Mouse (Mus musculus) neural tube, embryonic 13.5 days (tissue): ENCODE measurements around the gene Trim40. TPM values are rescaled to one million over a fixed set of nuclear protein-coding genes. Genes with fewer than 3 reads are reported as not detected.

Experiments used
- ATAC-seq: fragments of 200-750 bp; cut with Nextera tagmentation; 2 replicates; pipeline ENCODE4 v1.8.0; 2017; ENCODE audit warnings: low read depth, mild to moderate bottlenecking, moderate TSS enrichment, moderate library complexity
- H3K27ac ChIP-seq: fragments of 300-500 bp; sonication (generic); replicated peaks from 2 replicates; pipeline ENCODE4 v1.5.1; 2015; ENCODE audit warnings: moderate library complexity, mild to moderate bottlenecking, inconsistent platforms
- H3K27me3 ChIP-seq: fragments of 300-500 bp; sonication (generic); 2 replicates; pipeline ENCODE4 v1.6.1; 2015; ENCODE audit warnings: mild to moderate bottlenecking, inconsistent platforms
- H3K36me3 ChIP-seq: fragments of 300-500 bp; sonication (generic); 2 replicates; pipeline ENCODE4 v1.6.1; 2015; ENCODE audit warnings: mild to moderate bottlenecking, inconsistent platforms
- H3K4me1 ChIP-seq: fragments of 300-500 bp; sonication (generic); replicated peaks from 2 replicates; pipeline ENCODE4 v1.6.1; 2015; ENCODE audit warnings: inconsistent platforms
- H3K4me2 ChIP-seq: fragments of 300-500 bp; sonication (generic); 2 replicates; pipeline ENCODE4 v1.6.1; 2015; ENCODE audit warnings: inconsistent platforms, mild to moderate bottlenecking, moderate library complexity
- H3K4me3 ChIP-seq: fragments of 300-500 bp; sonication (generic); 2 replicates; pipeline ENCODE4 v1.5.1; 2015; ENCODE audit warnings: mild to moderate bottlenecking, inconsistent platforms
- H3K9ac ChIP-seq: fragments of 300-500 bp; sonication (generic); 2 replicates; pipeline ENCODE4 v1.6.1; 2015; ENCODE audit warnings: moderate library complexity, mild to moderate bottlenecking, inconsistent platforms
- H3K9me3 ChIP-seq: fragments of 300-500 bp; sonication (generic); 2 replicates; pipeline ENCODE4 v1.6.1; 2016; ENCODE audit warnings: inconsistent platforms
- WGBS: fragments of 180-500 bp; shearing (Covaris S2); methylation state at CpG from one replicate; pipeline ENCODE4 v1.1.7; 2015; 5-methylcytosine and 5-hydroxymethylcytosine counted together
- polyA plus RNA-seq: library from polyadenylated mRNA; unstranded; fragments of >200 nt; fragmentation: Nextera tagmentation; extraction: Ambion mirVana; gene quantifications from 2 replicates; pipeline ENCODE4 v1.2.1, GENCODE M21; 2015

Gene Trim40
- polyA plus RNA-seq, 1 experiment from 2014 or later, result not detected

DNA sequence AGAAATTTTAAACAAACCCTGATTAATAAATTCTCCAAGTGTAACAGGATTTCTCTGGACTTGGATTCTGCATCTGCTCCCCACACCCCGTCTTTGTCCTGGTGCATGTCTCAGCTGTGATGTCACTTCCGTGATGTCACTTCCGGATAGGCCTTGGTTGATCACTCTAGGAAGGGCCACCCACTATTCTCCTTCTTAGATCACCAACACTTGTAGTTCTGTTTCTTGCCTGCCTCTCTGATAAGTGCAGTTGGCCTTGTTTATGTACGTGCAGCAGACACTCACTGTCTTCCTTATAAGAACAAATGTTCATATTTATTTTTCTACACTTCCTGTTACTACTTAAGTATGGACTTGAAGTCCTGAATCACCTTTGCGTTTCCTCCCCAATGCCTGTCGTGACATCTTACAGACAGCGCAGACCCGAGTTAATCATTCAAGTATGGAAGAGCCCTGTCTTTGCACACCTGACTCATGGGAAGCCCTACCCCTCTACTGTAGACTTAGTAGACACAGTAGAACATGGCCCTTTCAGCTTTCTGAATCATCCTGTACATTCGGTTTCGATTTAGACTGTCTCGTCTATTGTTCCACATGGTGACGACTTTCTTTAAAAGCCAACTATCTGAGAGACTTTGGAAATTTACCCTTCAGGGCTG, 4.7 kb downstream of the Trim40 start:
- Histone ChIP-seq H3K4me2 (no peak overlapping the region), H3K27ac (no peak overlapping the region), H3K4me1 (no peaks in the 10 kb centered on the region), H3K9me3 (no peaks in the 10 kb centered on the region), H3K27me3 (no peaks in the 10 kb centered on the region; the same call in 1 of the 2 replicates), H3K9ac (no peak overlapping the region), H3K4me3 (no peak overlapping the region), H3K36me3 (no peaks in the 10 kb centered on the region)
- no peak for ATAC-seq
- 93% methylated on average over 12 of the region's 12 CpGs for WGBS

DNA sequence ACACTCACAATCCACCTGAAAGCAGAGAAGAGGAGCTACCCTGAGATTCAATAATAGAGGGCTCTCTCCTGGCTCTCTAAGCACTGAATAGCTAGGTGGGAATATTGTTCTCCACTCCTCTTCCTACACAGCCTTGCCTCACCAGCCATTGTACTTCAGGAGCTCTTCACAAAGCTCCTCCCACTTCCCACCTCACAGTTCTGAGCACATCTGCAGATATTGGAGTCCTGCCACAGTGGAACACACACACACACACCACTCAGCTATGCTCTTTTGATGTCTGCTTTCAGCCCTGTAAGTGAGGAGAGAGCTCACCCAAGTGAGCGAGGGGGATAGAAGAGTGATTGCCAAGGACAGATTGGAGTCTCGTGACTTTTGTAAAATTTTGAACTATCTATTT, 6.6 kb downstream of the Trim40 start:
- Histone ChIP-seq H3K4me3 (no peak overlapping the region), H3K9ac (no peak overlapping the region), H3K27ac (no peak overlapping the region), H3K4me1 (no peaks in the 10 kb centered on the region), H3K9me3 (no peaks in the 10 kb centered on the region), H3K27me3 (no peaks in the 10 kb centered on the region), H3K4me2 (no peak overlapping the region), H3K36me3 (no peaks in the 10 kb centered on the region)
- 88% methylated on average over 2 of the region's 2 CpGs for WGBS
- ATAC-seq, result no peak

DNA sequence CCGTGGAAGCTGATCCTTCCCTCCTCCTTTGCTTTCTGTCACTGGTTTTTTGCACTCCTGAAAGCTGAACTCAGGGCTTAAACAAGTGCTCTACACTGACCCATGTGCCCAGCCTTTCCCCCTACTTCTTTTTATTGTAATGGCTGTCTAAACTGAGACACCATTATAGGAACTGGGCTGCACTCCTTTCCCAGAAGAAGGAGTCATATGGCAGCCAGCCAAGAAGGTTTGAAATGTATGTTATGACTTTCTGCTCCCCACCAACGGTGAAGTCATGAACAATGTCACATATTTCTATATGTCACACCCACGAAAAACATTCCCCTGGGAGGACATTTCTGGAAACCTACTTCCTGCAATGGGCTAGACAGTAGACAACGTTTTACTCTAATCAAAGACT, 15.3 kb downstream of the Trim40 start:
- H3K9ac ChIP-seq, result no peak overlapping the region
- 66% methylated on average over 4 of the region's 4 CpGs for WGBS
- no peak for ATAC-seq
- no peaks in the 10 kb centered on the region for H3K27me3 ChIP-seq
- no peak overlapping the region for H3K4me3 ChIP-seq
- no peaks in the 10 kb centered on the region for H3K36me3 ChIP-seq
- H3K4me1 ChIP-seq, result no peaks in the 10 kb centered on the region
- no peaks in the 10 kb centered on the region for H3K9me3 ChIP-seq
- H3K27ac ChIP-seq, result no peak overlapping the region
- H3K4me2 ChIP-seq, result no peak overlapping the region

DNA sequence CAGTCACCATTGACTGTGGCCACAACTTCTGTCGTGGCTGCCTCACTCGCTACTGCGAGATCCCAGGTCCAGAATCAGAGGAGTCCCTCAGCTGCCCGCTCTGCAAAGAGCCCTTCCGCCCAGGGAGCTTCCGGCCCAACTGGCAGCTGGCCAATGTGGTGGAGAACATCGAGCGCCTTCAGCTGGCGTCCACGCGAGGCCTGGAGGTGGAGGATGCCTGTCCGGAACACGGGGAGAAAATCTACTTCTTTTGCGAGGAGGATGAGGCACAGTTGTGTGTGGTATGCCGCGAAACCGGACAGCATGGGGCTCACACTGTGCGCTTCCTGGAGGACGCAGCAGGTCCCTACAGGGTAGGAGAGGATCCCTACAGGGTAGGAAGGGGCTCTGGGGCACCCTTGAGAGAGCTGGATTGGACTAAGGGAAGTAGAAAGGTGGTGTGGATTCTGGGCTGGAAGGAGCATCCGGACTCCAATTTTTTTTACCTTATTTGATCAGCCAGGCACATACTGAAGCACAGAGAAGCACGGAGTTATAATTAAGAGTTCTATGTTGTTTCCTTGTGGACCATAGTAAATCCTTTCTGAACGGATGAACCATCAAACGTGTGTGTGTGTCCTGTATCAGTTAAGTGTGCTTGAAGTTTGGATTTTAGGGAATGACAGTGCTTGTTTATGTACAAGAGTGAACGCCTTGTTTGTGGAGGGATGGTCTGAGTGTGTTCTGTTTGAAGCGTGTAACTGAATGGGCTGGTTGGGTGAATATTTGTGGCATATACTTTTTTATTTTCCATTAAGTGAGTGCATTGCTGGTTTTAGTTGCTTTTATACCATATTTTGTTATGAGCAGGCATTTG, 19.7 kb downstream of the Trim40 start:
- Histone ChIP-seq H3K36me3 (no peaks in the 10 kb centered on the region), H3K27ac (no peak overlapping the region), H3K4me1 (0 out of 2 replicates have a peak, but pooled peaks cover 7% of the 10 kb centered on the region), H3K4me2 (no peak overlapping the region), H3K27me3 (peaks cover 20% of the 10 kb centered on the region), H3K4me3 (no peak overlapping the region), H3K9ac (no peak overlapping the region), H3K9me3 (no peaks in the 10 kb centered on the region)
- ATAC-seq, result no peak
- WGBS, result 80% methylated on average over 25 of the region's 25 CpGs

DNA sequence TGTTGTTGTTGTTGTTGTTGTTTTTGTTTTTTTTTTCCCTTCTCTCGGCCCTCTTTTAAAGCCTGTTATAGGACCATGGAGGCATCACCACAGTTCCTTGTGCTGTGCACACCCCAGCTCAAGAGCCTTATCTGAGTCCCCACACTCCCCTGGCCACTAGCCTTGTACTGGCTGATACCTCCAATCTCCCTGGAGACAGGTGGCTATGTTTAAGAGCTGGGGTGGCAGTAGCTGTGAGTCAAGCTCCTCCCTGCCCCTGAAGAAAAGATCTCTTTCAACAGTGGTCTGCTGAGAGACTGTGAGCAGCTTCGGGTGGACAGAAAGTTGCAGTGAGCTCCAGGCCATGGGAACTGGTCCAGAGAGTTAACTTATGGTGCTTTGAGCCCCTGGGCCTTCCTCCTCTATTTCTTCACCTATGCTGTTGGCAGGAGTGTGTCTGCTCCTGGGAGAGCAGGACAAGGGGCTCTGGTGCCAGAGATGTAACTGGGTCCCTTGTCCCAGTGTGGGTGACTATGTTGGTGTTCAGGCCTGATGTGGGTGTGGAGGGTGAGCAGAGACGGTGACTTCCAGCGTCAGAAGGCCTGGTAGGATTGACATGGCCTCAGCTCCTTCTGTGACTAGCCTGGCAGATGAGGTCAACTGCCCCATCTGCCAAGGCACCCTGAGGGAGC, 20.5 kb downstream of the Trim40 start, which contains the start of gene Trim10:
TSS of gene Trim10 (plus strand) at position 291 of the 671 bp plus-strand sequence.
- 0 out of 2 replicates have a peak, but pooled peaks cover 7% of the 10 kb centered on the region for H3K4me1 ChIP-seq
- H3K4me3 ChIP-seq, result no peak within 1 kb of the TSS
- H3K27ac ChIP-seq, result no peak within 1 kb of the TSS
- no peaks in the 10 kb centered on the region for H3K9me3 ChIP-seq
- 83% methylated on average over 4 of the region's 4 CpGs for WGBS
- no peaks in the 10 kb centered on the region for H3K36me3 ChIP-seq
- no peak within 1 kb of the TSS for H3K9ac ChIP-seq
- ATAC-seq, result no peak
- peaks cover 24% of the 10 kb centered on the region for H3K27me3 ChIP-seq
- no peak within 1 kb of the TSS for H3K4me2 ChIP-seq

DNA sequence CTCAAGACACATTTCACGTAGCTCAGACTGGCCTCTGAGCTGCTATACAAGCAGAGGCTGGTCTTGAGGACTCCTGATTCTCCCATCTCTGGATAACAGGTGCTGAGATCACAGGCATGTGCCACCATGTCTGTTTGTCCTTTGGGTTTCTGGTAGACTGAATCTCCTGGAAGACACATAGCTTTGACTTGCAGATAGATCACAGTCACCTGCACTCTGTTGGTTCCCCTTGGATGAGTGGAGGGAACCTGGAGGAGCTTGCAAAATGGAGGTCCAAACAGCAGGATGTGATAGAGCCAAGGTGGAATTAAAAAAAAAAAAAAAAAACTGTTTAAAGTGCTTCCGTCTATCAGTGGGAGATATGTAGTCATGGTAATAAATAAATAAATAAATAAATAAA, 21.1 kb downstream of the Trim40 start:
- Histone ChIP-seq H3K27ac (no peak overlapping the region), H3K36me3 (no peaks in the 10 kb centered on the region), H3K27me3 (peaks cover 24% of the 10 kb centered on the region), H3K9ac (no peak overlapping the region), H3K9me3 (no peaks in the 10 kb centered on the region), H3K4me2 (no peak overlapping the region), H3K4me1 (0 out of 2 replicates have a peak, but pooled peaks cover 7% of the 10 kb centered on the region), H3K4me3 (no peak overlapping the region)
- ATAC-seq, result no peak
- 83% methylated on average over 2 of the region's 2 CpGs for WGBS

DNA sequence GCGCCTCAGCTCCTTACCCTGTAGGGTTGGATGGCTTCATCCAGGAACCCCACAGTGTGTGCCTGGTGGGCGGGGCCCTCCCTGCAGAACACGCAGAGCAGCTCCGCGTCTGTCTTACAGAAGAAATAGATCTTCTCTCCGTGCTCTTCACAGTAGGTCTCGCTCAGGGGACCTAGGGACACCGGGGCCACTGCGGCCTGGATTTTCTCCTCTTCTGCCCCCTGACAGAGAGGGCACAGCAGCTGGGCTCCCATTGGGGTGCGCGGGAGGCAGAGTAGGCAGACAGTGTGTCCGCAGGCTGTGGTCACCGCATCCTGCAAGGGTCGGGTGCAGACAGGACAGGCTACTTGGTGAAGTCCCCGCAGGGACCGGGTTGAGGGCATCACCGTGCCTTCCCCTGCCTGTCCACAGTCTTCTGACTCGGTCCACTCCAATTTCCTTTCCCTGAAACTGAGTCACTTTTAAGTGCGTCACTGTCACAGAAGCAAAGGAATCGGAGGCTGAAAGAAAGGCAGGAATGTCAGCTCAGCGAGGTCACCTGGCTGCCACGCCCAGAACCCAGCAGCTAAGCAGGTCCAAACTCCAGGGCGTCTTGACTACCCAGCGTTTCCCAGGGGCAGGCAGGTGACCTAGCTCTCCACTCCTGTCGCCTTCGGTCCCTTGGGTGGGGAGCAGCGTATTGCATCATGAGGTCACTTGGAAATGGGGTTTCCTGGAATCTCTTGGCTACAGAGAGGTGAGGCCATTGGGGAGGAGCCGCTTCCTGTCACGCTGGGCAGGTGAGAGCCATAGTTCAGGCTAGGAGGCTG, 23.0 kb downstream of the Trim40 start, which contains the start of gene Trim15:
TSS of gene Trim15 (minus strand) at position 492 of the 809 bp plus-strand sequence.
- H3K9ac ChIP-seq, result peak within 1 kb of the TSS; percentile 6; the same call in 1 of the 2 replicates
- H3K27ac ChIP-seq, result no peak within 1 kb of the TSS
- ATAC-seq, result peak; percentile 37; the same call in 1 of the 2 replicates
- 16% methylated on average over 29 of the region's 29 CpGs for WGBS
- peaks cover 24% of the 10 kb centered on the region for H3K27me3 ChIP-seq
- H3K36me3 ChIP-seq, result no peaks in the 10 kb centered on the region
- 0 out of 2 replicates have a peak, but pooled peaks cover 7% of the 10 kb centered on the region for H3K4me1 ChIP-seq
- H3K4me2 ChIP-seq, result peak within 1 kb of the TSS; percentile 49
- H3K9me3 ChIP-seq, result no peaks in the 10 kb centered on the region
- peak within 1 kb of the TSS; percentile 23 for H3K4me3 ChIP-seq

DNA sequence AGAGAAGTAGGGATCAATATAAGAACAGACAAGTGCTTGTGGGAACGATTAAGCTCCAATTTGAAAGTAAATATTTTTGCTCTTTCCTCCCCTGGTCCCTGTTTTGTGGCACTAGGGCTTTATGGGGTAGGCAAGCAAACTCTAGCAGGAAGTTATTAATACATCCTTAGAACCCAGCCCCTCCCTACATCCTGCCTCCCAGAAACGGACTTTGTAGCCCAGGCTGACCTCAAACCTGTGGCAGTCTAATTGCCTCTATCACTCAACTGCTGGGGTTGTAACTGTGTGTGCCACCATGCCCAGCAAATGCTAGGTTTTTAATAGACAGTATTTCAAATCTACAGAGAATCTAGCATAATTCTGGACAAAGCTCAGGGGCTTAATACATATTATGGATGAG, 28.2 kb downstream of the Trim40 start:
- no peak for ATAC-seq
- peaks cover 13% of the 10 kb centered on the region for H3K27me3 ChIP-seq
- no peak overlapping the region for H3K9ac ChIP-seq
- H3K4me3 ChIP-seq, result no peak overlapping the region
- H3K36me3 ChIP-seq, result peaks cover 37% of the 10 kb centered on the region
- WGBS, result 47% methylated on average over 2 of the region's 2 CpGs
- 0 out of 2 replicates have a peak, but pooled peaks cover 3% of the 10 kb centered on the region for H3K4me1 ChIP-seq
- H3K4me2 ChIP-seq, result no peak overlapping the region
- H3K27ac ChIP-seq, result no peak overlapping the region
- no peaks in the 10 kb centered on the region for H3K9me3 ChIP-seq

DNA sequence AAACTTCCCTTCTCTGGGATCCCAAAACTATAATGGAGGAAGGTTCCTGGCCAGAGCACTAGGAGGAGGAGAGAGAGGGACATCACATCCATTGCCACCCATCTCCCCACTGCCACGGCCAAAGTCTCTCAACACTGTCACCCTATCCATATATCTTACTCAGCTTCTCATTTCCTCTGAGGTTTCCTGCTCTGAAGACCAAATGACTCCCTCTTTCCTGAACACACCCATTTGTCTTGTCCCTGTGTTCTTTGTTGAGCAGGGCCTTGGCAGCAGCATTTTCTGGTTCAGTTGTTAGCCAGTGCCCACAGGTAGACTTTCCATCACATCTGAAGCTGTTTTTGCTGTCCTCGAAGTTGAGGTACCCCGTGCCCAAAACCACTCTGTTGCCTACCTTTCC, 31.7 kb downstream of the Trim40 start:
- ATAC-seq, result no peak
- Histone ChIP-seq H3K4me3 (no peak overlapping the region), H3K27me3 (no peaks in the 10 kb centered on the region), H3K9me3 (no peaks in the 10 kb centered on the region), H3K36me3 (peaks cover 71% of the 10 kb centered on the region), H3K9ac (no peak overlapping the region), H3K4me1 (no peaks in the 10 kb centered on the region), H3K27ac (no peak overlapping the region), H3K4me2 (no peak overlapping the region)
- 90% methylated on average over 3 of the region's 3 CpGs for WGBS

DNA sequence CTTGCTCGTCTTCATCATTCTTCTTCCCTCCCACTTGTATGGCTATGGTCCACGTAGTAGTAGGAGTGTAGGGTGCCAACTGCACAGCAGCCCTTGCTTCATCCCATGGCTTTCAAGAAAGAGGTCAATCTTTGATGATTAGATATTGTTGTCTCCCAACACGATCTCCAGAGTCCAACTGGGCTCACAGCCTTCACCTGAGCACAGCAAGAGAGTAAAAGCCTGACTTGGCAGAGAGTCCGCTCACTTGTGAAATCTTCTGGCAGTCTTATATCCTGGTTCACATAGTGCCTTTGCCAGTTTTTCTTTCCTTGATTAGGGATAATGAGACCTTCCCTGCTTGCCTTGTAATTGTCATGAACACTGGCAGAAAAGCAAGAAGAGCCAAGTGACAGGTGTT, 33.7 kb downstream of the Trim40 start:
- no peak overlapping the region for H3K4me3 ChIP-seq
- H3K4me2 ChIP-seq, result no peak overlapping the region
- no peak overlapping the region for H3K27ac ChIP-seq
- H3K36me3 ChIP-seq, result peaks cover 91% of the 10 kb centered on the region
- no peaks in the 10 kb centered on the region for H3K27me3 ChIP-seq
- H3K9me3 ChIP-seq, result no peaks in the 10 kb centered on the region
- ATAC-seq, result no peak
- 90% methylated on average over 4 of the region's 4 CpGs for WGBS
- H3K4me1 ChIP-seq, result no peaks in the 10 kb centered on the region
- H3K9ac ChIP-seq, result no peak overlapping the region

DNA sequence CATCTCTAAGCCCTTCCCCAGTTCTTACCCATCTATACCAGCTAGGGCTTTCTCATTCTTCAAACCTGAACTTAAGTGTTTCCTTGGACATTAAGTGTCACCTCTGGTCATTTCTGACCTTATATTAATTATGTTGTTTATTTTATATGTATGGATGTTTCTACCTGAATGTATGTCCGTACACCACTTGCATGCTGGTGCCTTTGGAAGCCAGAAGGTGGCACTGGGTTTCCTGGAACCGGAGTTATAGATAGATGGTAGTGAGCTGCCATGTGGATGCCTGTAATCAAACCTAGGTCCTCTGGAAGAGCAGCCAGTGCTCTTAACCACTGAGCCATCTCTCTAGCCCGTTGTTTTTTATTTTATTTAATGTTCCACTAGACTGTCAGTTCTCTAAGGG, 34.4 kb downstream of the Trim40 start:
- no peak overlapping the region for H3K9ac ChIP-seq
- H3K27ac ChIP-seq, result no peak overlapping the region
- WGBS, result 96% methylated on average over 3 of the region's 3 CpGs
- H3K36me3 ChIP-seq, result peaks cover 98% of the 10 kb centered on the region
- H3K4me3 ChIP-seq, result no peak overlapping the region
- ATAC-seq, result no peak
- H3K9me3 ChIP-seq, result no peaks in the 10 kb centered on the region
- no peaks in the 10 kb centered on the region for H3K4me1 ChIP-seq
- H3K27me3 ChIP-seq, result no peaks in the 10 kb centered on the region
- H3K4me2 ChIP-seq, result no peak overlapping the region
